Mouse (Mus musculus): ENCODE results near the gene Gdpd5. TPM values are rescaled to one million over a fixed set of nuclear protein-coding genes. Genes with fewer than 3 reads are reported as not detected.

Gene Gdpd5
- polyA plus RNA-seq, 1 experiment from 2014 or later: 45.0 TPM

DNA sequence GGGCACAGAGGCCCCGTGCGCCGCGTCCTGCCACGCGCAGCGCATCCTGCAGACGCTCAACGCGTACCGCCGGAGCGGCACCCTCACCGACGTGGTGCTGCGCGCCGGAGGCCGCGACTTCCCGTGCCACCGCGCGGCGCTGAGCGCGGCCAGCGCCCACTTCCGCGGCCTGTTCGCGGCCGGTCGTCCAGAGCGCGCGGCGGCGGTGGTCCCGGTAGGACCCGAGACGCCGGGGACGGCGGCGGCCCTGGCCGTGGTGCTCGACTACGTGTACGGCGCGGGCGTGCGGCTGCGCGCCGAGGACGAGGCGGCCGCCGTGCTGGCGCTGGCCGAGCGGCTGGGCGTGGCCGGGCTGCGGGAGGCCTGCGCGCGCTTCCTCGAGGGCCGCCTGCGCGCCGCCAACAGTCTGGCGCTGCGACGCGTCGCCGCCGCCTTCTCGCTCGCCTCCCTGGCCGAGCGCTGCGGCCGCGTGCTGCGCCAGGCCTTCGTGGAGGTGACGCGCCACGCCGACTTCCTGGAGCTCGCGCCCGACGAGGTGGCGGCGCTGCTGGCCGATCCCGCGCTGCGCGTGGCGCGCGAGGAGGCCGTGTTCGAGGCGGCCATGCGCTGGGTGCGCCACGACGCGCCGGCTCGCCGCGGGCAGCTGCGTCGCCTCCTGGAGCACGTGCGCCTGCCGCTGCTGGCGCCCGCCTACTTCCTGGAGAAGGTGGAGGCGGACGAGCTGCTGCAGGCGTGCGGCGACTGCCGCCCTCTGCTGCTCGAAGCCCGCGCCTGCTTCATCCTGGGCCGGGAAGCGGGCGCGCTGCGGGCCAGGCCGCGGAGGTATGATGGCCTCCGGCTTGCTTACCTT lies 87.3 kb downstream of the Gdpd5 start:
- H3K9me3 ChIP-seq (replicated peaks; ENCODE audit: control insufficient read depth, low read length, poor library complexity, severe bottlenecking): no peaks in the 10 kb centered on the region
- ATAC-seq: peak; percentile 86
- peak overlapping the region; percentile 81 for H3K9ac ChIP-seq (ENCODE audit: low read depth, low read length)
- peak overlapping the region; percentile 80 for H3K4me2 ChIP-seq (ENCODE audit: low read length)
- peak overlapping the region; percentile 55 for H3K4me3 ChIP-seq (ENCODE audit: low read depth, low read length)
- peaks cover 37% of the 10 kb centered on the region for H3K4me1 ChIP-seq (ENCODE audit: control insufficient read depth, insufficient read depth, low read length)
- WGBS: under 1% methylated on average over 88 of the region's 145 CpGs
- H3K36me3 ChIP-seq (ENCODE audit: control insufficient read depth, insufficient read depth, low read length): peaks cover 7% of the 10 kb centered on the region; the same call in 1 of the 2 replicates
- no peaks in the 10 kb centered on the region for H3K27me3 ChIP-seq (ENCODE audit: control insufficient read depth, insufficient read depth, low read depth, low read length)
- peak overlapping the region; percentile 92 for H3K27ac ChIP-seq (ENCODE audit: low read length)

DNA sequence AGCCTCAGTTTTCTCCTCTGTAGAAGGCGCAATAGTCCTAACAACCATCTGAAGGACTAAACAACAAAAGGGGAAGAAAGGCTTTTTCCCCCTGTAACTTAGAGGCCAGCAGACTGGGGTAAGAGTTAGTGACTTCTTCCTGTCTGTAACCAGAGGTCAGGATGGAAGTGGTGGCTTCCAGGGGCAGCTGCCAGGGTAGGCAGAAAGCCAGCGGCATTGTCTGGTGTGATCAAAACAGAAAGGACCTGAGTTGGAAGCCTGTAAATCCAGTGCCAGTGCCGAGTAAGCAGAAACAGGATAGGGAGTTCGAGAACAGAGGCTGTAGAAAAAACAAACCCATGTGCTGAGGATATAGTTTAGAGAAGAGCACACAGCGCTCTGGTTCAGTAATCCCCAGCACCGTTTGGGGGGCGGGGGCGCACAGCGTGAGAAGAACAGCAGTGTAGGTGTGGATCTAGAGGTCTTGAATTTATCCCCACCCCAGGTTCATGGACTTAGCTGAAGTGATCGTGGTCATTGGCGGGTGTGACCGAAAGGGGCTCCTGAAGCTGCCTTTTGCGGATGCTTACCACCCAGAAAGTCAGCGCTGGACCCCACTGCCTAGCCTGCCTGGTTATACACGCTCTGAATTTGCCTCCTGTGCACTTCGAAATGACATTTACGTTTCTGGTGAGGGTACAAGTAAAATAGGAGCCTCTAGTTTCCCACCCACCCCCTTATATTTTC lies 88.6 kb downstream of the Gdpd5 start:
- Histone ChIP-seq H3K27ac (ENCODE audit: low read length) (no peak overlapping the region), H3K4me1 (ENCODE audit: control insufficient read depth, insufficient read depth, low read length) (peaks cover 37% of the 10 kb centered on the region)

DNA sequence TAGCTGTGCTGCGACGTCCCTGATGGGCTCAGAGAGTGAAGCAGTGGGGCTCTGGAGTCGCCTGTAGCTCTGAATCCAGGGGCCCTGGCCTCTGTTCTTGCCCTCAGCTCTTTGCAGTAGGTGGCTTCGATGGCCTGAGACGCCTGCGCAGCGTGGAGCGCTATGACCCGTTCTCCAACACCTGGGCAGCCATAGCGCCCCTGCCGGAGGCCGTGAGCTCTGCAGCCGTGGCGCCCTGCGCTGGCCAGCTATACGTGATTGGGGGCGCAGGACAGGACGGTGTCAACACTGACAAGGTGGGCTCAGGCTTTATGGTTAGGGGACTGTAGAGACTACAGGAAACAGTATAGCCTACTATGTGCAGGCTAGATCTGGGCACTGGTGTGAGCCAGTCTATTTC lies 90.4 kb downstream of the Gdpd5 start:
- no peaks in the 10 kb centered on the region for H3K27me3 ChIP-seq (ENCODE audit: control insufficient read depth, insufficient read depth, low read depth, low read length)
- no peak overlapping the region for H3K27ac ChIP-seq (ENCODE audit: low read length)
- no peak overlapping the region for H3K4me3 ChIP-seq (ENCODE audit: low read depth, low read length)
- 66% methylated on average over 18 of the region's 18 CpGs for WGBS
- H3K9me3 ChIP-seq (replicated peaks; ENCODE audit: control insufficient read depth, low read length, poor library complexity, severe bottlenecking): no peaks in the 10 kb centered on the region
- H3K9ac ChIP-seq (ENCODE audit: low read depth, low read length): no peak overlapping the region
- no peak for ATAC-seq
- H3K4me2 ChIP-seq (ENCODE audit: low read length): no peak overlapping the region
- peaks cover 13% of the 10 kb centered on the region; the same call in 1 of the 2 replicates for H3K36me3 ChIP-seq (ENCODE audit: control insufficient read depth, insufficient read depth, low read length)
- peaks cover 22% of the 10 kb centered on the region for H3K4me1 ChIP-seq (ENCODE audit: control insufficient read depth, insufficient read depth, low read length)

More for the DNA sequence above, 88.6 kb downstream of the Gdpd5 start:
- Histone ChIP-seq H3K36me3 (ENCODE audit: control insufficient read depth, insufficient read depth, low read length) (peaks cover 13% of the 10 kb centered on the region; the same call in 1 of the 2 replicates), H3K4me3 (ENCODE audit: low read depth, low read length) (no peak overlapping the region), H3K4me2 (ENCODE audit: low read length) (no peak overlapping the region), H3K9ac (ENCODE audit: low read depth, low read length) (no peak overlapping the region), H3K27me3 (ENCODE audit: control insufficient read depth, insufficient read depth, low read depth, low read length) (no peaks in the 10 kb centered on the region), H3K9me3 (replicated peaks; ENCODE audit: control insufficient read depth, low read length, poor library complexity, severe bottlenecking) (no peaks in the 10 kb centered on the region)
- 81% methylated on average over 17 of the region's 17 CpGs for WGBS
- ATAC-seq: no peak

DNA sequence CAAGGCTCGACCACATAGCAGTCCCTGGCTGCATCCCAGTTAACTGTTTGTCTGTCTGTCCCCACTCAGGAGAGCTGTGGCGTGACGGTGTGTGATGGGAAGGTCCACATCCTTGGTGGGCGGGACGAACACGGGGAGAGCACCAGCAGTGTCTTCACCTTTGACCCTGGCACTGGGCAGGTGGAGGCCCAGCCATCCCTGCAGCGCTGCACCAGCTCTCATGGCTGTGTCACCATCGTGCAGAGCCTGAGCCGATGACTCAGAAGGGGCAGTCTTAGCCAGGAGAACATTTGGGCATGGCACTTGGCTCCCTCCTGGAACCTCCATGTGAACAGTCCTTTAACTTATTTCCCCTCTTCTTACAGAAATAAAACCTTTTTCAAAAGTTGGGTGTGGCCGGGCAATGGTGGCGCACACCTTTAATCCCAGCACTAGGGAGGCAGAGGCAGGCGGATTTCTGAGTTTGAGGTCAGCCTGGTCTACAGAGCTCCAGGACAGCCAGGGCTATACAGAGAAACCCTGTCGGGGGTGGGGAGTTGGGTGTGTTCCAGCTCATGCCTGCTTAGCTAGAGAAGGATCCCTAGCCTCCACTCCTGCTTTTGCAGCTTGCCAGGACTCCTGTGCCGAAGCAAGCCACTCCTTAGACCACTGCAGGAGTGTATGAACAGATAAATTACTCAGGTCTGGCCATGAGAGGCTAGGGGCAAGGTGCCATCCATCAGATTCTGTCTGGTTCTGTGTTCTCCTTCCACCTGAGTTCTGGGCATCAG lies 92.6 kb downstream of the Gdpd5 start:
- Histone ChIP-seq H3K27me3 (ENCODE audit: control insufficient read depth, insufficient read depth, low read depth, low read length) (no peaks in the 10 kb centered on the region), H3K4me2 (ENCODE audit: low read length) (no peak overlapping the region), H3K9ac (ENCODE audit: low read depth, low read length) (no peak overlapping the region), H3K4me3 (ENCODE audit: low read depth, low read length) (no peak overlapping the region), H3K27ac (ENCODE audit: low read length) (no peak overlapping the region; the same call in 1 of the 2 replicates), H3K36me3 (ENCODE audit: control insufficient read depth, insufficient read depth, low read length) (peaks cover 18% of the 10 kb centered on the region), H3K9me3 (replicated peaks; ENCODE audit: control insufficient read depth, low read length, poor library complexity, severe bottlenecking) (no peaks in the 10 kb centered on the region), H3K4me1 (ENCODE audit: control insufficient read depth, insufficient read depth, low read length) (peaks cover 7% of the 10 kb centered on the region; the same call in 1 of the 2 replicates)
- WGBS: 86% methylated on average over 14 of the region's 14 CpGs
- no peak for ATAC-seq

DNA sequence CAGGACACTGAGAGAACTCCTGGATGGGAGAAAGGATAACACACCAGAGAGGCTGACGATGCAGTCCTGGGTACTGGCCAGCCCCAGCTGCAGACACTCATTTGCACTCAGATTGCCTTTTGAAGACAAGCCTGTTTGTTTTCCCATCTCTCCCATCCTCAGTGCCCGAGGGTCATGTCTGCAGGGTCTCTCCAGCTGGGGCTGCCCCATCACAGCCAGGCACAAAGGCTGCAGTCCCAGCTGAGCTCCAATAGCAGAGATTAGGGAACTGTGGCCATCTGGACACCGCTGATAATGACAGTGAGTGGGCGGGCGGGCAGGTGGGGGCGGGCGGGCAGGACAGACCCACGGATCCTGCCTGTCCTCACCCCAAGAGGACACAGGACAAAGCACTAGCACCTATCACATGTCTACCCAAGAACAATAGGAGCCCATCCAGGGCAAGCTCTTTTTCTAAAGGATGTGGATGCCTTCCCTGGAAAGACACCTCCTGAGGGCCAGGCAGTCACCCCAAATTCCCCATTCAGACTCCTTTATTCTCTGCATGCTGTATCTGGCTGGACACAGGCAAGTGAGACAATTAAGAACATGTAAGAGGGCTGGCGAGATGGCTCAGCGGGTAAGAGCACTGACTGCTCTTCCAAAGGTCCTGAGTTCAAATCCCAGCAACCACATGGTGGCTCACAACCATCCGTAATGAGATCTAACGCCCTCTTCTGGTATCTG lies 93.8 kb downstream of the Gdpd5 start:
- H3K27ac ChIP-seq (ENCODE audit: low read length): peak overlapping the region; percentile 55; the same call in 1 of the 2 replicates
- ATAC-seq: peak; percentile 30
- WGBS: 35% methylated on average over 12 of the region's 12 CpGs
- peaks cover 20% of the 10 kb centered on the region for H3K36me3 ChIP-seq (ENCODE audit: control insufficient read depth, insufficient read depth, low read length)
- 0 out of 2 replicates have a peak overlapping the region, but pooled peaks have one; percentile 25 for H3K9ac ChIP-seq (ENCODE audit: low read depth, low read length)
- H3K4me3 ChIP-seq (ENCODE audit: low read depth, low read length): no peak overlapping the region
- H3K9me3 ChIP-seq (replicated peaks; ENCODE audit: control insufficient read depth, low read length, poor library complexity, severe bottlenecking): no peaks in the 10 kb centered on the region
- no peaks in the 10 kb centered on the region for H3K27me3 ChIP-seq (ENCODE audit: control insufficient read depth, insufficient read depth, low read depth, low read length)
- no peak overlapping the region for H3K4me2 ChIP-seq (ENCODE audit: low read length)
- peaks cover 4% of the 10 kb centered on the region; the same call in 1 of the 2 replicates for H3K4me1 ChIP-seq (ENCODE audit: control insufficient read depth, insufficient read depth, low read length)

DNA sequence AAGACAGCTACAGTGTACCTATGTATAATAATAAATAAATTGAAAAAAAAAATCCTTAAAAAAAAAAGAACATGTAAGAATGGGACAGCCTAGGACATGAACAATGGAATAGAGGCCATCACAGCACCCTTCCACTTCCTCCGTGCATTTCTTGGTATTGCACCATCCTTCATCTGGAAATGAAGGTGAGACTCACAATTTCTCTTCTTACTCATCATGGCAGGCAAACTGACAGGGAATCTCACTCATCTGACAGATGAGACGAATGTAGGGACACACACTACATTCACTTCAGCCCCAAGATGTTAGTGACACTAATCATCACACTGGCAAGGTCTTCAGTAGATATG lies 94.3 kb downstream of the Gdpd5 start:
- Histone ChIP-seq H3K27me3 (ENCODE audit: control insufficient read depth, insufficient read depth, low read depth, low read length) (no peaks in the 10 kb centered on the region), H3K9ac (ENCODE audit: low read depth, low read length) (no peak overlapping the region), H3K9me3 (replicated peaks; ENCODE audit: control insufficient read depth, low read length, poor library complexity, severe bottlenecking) (no peaks in the 10 kb centered on the region), H3K27ac (ENCODE audit: low read length) (no peak overlapping the region; the same call in 1 of the 2 replicates), H3K36me3 (ENCODE audit: control insufficient read depth, insufficient read depth, low read length) (peaks cover 25% of the 10 kb centered on the region), H3K4me2 (ENCODE audit: low read length) (no peak overlapping the region), H3K4me3 (ENCODE audit: low read depth, low read length) (no peak overlapping the region), H3K4me1 (ENCODE audit: control insufficient read depth, insufficient read depth, low read length) (peaks cover 7% of the 10 kb centered on the region; the same call in 1 of the 2 replicates)
- 89% methylated on average over 2 of the region's 2 CpGs for WGBS
- ATAC-seq: no peak

DNA sequence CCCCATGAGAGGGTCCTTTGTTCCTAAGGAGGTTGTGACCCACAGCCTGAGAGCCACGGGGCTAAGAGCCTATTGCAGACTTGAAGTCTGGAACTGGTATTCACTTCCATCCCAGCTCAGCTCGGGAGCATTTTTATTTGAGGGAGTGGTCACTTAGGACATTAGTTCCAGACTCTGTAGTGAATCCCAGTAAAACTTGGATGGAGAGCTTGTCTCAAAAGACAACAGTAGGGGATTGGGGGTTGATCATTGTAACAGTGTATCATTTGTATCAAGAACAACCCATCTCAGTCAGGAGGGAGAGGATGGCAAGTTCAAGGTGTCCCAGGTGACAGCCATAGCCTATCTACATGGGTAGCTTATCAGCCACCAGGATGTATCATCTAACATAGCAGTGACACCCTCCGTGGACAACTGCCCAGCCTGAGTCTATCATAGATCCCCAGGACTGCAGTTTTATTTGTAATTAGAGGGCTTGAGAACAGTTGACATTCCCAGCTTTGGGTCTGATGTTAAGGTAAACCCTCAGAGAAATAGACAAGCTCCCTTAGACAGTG lies 95.4 kb downstream of the Gdpd5 start:
- Histone ChIP-seq H3K27me3 (ENCODE audit: control insufficient read depth, insufficient read depth, low read depth, low read length) (no peaks in the 10 kb centered on the region), H3K4me1 (ENCODE audit: control insufficient read depth, insufficient read depth, low read length) (peaks cover 18% of the 10 kb centered on the region), H3K9me3 (replicated peaks; ENCODE audit: control insufficient read depth, low read length, poor library complexity, severe bottlenecking) (no peaks in the 10 kb centered on the region), H3K4me3 (ENCODE audit: low read depth, low read length) (no peak overlapping the region), H3K4me2 (ENCODE audit: low read length) (no peak overlapping the region), H3K36me3 (ENCODE audit: control insufficient read depth, insufficient read depth, low read length) (peaks cover 35% of the 10 kb centered on the region), H3K9ac (ENCODE audit: low read depth, low read length) (no peak overlapping the region), H3K27ac (ENCODE audit: low read length) (no peak overlapping the region)
- 48% methylated on average over 3 of the region's 3 CpGs for WGBS
- ATAC-seq: no peak

DNA sequence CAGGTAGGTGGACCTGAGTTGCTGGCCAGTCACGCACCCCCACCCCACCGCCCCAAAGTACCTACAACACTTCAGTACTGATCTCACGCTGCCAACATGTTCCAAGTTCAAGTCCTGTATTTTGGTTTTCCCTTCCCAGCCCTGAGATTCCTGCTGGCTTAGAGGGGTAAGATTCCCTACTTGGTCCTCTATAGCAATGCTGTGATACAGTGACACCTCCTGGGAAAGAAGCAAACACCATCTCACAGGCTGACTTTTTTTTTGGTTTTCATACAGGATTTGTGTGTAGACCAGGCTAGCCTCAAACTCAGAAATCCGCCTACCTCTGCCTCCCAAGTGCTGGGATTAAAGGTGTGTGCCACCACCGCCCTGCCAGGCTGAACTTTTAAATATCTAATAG lies 96.0 kb downstream of the Gdpd5 start:
- ATAC-seq: no peak
- Histone ChIP-seq H3K27ac (ENCODE audit: low read length) (no peak overlapping the region), H3K36me3 (ENCODE audit: control insufficient read depth, insufficient read depth, low read length) (peaks cover 32% of the 10 kb centered on the region), H3K4me3 (ENCODE audit: low read depth, low read length) (no peak overlapping the region), H3K27me3 (ENCODE audit: control insufficient read depth, insufficient read depth, low read depth, low read length) (no peaks in the 10 kb centered on the region), H3K9ac (ENCODE audit: low read depth, low read length) (no peak overlapping the region), H3K9me3 (replicated peaks; ENCODE audit: control insufficient read depth, low read length, poor library complexity, severe bottlenecking) (no peaks in the 10 kb centered on the region), H3K4me2 (ENCODE audit: low read length) (no peak overlapping the region), H3K4me1 (ENCODE audit: control insufficient read depth, insufficient read depth, low read length) (peaks cover 24% of the 10 kb centered on the region)
- WGBS: 91% methylated on average over 5 of the region's 5 CpGs

Measured in midbrain, embryonic 16.5 days (tissue).